Mouse (Mus musculus) cerebellum, postnatal 10 days (tissue): ENCODE measurements around the gene Aven.

Experiments
- DNase-seq, 2 experiments: peaks; one replicate each; pipeline ENCODE4 v3.0.0; 2021; ENCODE audit warnings: mixed read lengths in 2 of 2

Aven gene

DNA sequence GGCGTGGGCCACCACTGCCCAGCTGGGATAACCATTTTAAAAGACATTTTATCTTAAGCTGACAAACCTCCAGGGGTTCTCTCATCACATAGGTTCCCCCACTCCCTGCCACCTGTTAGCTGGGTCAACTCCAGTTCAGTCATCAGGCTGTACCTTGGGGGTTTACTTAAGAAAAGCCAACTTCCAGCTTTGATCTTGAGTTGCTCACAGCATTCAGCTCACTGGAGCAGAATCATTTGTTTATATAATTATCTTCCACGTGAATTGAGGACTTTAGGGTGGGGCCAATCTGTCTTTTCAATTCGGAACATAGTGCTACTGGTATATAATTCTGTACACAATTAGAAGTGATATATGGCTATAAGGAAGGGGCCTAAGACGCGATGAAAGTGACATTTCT lies 1.1 kb upstream of the Aven start:
- DNase-seq, result peak in 1 of 2 experiments; percentile 4

DNA sequence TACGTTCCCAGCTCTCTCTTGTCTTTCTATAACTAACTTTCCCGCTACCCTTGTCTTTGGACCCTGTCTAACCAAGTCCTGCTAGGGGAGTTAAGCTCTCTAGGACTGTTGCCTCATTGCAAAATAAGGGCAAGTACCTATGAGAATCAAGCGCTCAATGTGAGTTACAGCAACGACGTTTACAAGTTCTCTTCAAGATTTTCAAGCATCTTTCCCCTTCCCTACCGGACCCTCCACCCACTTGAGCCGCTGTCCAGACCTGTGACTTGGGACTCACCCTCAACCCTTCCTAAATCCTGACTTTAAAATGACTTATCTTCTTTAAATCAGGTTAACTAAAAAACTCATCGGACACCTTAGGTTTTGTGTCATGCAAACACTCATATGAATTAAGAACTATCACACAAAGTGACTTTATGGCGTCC lies 321 bp upstream of the Aven start:
- peak in 1 of 2 experiments; percentile 43 for DNase-seq

DNA sequence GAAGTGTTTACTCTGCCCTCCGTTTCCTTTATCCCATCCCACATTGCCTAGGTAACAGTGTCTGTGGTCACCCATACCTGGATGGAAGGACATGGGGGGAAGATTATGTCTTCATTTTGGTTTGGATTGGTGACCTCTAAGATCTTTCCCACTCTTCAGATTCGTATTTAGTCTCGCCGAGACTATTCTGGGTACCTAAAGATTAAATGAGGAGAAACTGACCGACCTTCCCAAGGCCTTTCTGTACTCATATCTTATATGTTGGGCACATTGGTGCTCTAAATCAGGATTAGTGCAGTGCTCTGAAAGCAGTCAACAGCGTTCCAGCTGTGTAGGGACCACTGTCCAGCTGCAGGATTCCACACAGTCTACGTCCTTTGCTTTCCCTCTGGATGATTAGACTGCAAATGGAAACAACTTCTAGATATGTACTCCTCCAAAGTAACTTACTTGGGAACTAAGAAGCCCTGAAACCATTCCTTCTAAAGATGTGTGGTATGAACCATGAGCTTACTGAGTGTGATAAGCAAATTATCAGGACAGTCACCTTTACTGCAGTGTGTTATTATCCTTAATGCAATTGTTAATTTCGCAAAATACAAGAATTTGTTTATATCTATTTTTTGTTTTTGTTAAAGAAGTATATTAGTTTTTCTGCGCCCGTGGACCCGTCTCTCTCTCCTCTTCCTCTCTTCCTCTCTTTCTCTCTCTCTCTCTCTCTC lies 936 bp downstream of the Aven start:
- DNase-seq, result no peak

DNA sequence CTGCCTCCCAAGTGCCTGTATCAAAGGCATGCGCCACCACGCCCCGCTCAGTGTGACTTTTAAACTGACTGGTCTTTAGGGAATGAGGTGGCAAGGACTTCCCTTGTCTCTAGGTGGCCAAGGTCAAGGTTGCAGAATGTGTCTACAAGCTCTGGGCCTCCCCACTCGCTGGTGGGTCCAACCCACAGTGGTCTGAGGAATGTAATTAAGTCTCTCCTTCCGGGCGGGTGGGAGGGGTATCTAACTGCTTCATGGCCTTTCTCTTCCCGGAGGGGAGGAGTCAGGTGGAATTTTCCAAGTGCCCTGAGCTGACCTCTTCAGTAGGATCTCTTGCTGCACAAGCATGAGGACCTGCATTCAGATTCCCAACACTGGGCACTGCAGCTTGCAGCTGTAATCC lies 5.1 kb downstream of the Aven start:
- no peak for DNase-seq

DNA sequence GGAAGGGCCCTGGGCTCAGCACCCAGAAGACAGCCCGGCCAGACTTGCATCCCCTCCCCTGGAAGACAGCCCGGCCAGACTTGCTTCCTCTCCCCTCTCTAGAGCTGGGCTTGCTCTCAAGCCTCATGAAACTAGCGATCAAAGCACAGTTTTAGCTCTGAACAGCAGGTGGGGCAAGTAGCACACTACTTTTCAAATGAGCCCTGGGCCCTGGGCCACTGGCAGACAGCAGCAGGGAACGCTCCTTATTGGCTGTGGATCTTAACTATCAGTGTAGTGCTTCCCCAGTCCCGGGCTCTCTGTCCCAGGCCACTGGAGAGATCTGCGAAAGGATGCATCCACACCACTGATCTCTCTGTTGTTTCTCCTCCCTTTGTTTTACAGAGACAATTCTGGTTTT lies 8.4 kb downstream of the Aven start:
- peak; percentile 73 to 78 for DNase-seq

DNA sequence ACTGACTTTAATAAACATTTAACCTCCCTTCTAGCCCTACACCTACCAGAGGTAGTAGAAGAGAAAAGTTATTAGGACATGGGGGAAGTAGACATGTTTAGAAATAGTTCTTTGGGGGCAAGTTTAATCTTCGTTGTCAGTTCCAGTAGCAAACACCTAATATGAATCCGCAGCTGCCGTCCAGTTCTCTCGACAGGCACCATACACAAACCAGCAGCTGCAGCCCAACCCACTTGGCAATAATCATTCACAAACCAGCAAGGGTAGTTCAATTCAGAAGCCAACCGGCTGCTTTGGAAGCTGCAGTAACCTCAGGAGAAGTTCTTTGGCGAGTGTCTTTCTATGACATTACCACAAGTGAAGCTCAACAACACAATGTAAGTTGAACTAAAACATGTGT lies 11.2 kb downstream of the Aven start:
- no peak for DNase-seq

DNA sequence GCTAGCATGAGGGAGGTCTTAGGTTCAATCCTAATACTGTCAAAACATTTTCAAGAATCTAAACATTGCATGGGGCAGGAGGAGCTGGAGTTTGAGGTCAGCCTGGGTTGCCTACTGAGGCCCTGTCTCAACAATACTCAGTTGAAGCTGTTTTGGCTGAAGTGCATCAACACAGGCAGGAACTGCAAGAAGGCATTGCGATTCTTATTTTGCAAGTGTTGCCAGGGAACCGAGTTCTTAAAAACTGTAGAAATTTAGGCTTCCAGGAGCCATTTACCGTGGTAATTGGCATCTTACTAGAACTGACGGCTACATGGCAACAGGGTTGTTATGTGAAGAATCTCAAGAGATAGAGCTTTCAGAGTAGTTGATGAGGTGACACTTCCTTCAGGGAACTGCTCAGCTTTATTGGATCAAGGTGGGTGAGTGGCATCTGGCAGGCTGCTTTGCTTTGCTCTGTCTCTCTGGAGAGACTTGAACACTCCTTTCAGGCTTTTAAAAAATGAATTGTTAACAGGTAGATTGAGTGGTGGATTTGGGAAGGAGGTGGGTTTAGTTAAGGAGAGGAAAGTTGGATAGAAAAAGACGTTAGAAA lies 14.2 kb downstream of the Aven start:
- DNase-seq, result no peak

DNA sequence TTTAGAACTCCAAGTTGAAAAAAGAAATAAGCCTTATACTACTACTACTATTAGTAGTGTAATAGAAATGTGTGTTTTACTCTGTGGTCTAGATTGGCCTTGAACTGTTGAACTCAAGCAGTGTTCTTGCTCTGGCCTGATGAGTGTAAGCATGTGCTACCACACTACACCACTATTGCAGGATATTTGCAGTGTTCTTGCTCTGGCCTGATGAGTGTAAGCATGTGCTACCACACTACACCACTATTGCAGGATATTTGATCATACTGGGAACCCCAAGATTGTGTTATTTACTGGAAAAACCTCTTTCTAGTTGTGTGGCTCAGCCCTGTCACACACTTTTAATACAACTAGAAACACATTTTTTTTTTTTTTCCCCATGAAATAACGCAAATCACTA lies 14.7 kb downstream of the Aven start:
- no peak for DNase-seq

DNA sequence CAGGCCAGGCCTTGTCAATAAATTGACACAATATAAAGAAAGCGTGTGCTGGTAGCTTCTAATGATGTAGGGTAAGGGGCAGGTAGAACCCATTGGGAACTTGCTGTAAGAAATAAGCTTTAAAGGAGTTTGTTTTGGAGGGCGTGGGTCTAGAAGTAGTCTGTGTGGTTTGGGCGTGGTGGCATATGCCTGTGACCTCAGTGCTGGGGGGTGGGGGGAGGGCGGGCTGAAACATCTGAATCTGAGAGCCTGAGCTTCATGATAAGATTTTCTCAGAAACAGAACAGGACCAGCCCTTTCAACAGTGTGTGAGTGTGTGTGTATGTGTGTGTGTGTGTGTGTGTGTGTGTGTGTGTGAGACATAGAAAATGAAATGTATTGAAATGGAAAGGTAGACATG lies 17.4 kb downstream of the Aven start:
- DNase-seq, result no peak

DNA sequence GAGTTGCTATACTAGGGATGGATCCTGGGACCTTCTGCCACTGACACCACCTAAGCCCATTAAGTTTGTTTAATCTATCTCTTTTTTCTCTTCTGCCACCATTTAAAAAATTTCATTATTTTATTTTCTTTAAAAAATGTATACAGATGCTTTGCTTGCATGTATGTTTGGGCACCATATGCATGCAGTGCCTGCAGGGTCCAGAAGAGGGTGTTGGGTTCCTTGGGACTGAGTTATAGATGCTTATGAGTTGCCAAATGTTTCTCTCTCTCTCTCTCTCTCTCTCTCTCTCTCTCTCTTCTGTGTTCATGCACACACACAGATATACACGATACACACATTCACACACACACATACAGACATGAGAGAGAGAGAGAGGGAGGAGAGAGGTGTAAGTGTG lies 20.3 kb downstream of the Aven start:
- DNase-seq, result no peak

DNA sequence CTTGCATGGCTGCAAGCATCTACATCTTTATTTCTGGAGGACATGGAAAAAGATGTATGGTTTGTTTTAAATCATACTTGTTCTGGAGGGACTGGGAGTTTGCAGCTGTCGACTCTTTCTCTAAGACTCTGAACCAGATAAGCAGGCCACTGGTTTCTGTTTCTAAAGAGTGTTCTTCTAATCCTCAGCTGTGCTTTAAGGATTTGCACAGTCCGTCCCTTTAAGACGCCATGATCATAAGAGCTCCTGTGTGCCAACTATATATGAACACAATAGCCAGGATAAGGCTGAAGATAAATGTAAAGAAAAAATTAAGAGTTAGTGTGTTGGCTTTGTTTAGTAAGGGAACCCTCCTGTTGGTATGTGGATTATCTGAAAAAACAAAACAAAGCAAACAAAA lies 24.0 kb downstream of the Aven start:
- no peak for DNase-seq

DNA sequence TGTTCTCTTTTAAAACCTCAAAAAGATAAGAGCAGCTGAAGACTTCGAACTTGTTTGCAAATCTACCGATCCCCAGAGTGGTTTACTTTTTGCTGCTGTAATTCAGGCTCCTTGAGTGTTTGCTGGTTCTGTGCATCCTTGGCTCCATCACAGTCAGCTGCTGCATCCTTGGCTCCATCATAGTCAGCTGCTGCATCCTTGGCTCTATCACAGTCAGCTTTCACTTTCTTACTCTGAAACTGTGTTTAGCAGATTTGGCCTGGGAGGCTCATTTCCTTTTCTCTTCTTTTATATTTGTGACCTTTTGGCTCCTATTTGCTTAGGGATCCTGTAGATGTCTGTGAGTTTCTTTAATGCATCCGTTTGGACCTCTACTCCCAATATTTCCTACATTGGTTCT lies 24.5 kb downstream of the Aven start:
- no peak for DNase-seq

DNA sequence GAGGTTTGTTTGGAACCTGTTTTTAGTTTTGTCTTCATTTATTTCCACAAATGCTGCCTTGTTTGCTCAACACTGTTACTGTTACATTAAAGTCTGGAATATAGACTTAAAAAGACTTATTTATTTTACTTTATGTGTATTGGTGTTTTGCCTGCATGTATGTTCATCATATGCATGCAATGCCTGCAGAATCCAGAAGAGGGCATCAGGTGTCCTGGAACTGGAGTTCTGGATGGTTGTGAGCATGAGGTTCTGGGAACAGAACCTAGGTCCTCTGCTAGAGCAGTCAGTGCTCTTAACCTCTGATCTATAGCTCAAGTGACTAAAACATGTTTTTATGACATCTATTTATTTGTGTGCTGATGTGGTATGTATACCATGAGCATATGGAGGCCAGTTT lies 25.8 kb downstream of the Aven start:
- DNase-seq, result no peak

DNA sequence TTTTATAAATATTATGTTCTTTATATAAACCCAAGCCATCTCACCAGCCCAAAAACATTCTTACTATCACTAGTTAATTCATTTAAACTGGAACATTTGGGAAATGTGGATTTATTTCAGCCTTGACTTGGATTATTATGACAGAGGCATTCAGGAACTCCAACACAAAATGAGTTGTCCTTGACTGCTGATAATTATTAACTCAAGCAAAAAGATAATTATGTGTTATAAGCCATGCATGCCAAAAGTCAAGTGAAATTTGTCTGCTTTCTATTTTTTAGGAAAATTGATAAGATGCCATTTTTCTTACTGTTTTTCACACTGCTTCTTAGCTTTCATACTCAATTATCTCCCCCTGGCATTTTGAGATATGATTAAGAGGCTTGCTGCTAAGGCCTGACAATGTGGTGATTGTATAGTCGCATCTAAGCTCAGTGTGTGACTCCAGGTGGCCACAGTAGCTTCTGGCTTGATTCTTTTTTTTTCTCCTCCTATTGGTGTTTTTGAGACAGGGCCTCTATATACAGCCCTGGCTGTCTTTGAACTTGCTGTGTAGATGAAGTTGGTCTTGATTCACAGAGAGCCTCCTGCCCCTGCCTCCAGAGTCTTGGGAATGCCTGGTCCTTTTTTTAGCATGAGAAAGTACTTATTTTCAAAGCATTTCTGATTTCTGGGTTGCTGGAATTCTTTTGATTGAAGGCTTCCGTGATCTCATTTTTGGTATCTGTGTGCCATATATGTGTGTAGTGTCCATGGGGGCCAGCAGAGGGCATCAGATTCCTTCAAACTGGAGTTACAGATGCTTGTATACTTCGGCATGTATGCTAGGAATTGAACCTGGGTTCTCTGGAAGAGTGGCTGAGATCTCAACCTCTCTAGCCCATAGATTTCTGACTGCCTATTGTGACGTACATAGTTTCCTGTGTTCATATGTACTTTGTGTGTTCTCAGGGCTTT lies 28.0 kb downstream of the Aven start:
- no peak for DNase-seq

DNA sequence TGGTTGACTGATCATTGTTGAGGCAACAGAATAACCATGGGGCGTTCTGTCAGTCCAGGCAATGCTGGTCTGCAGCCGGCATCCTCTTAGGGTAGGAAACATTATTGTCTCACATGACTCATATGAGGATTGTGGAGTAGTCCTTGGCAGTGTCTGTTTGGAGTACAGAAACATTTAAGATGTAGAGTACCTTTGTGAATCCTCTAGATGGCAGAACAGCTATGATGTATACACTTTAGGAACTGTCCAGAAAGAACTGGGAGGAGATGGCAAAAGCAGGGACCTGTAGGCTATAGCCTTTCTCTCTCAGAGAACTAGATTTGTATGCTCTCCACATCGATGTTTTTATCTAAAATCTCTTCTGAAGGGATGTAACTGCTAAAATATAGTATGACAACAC lies 34.2 kb downstream of the Aven start:
- no peak for DNase-seq

DNA sequence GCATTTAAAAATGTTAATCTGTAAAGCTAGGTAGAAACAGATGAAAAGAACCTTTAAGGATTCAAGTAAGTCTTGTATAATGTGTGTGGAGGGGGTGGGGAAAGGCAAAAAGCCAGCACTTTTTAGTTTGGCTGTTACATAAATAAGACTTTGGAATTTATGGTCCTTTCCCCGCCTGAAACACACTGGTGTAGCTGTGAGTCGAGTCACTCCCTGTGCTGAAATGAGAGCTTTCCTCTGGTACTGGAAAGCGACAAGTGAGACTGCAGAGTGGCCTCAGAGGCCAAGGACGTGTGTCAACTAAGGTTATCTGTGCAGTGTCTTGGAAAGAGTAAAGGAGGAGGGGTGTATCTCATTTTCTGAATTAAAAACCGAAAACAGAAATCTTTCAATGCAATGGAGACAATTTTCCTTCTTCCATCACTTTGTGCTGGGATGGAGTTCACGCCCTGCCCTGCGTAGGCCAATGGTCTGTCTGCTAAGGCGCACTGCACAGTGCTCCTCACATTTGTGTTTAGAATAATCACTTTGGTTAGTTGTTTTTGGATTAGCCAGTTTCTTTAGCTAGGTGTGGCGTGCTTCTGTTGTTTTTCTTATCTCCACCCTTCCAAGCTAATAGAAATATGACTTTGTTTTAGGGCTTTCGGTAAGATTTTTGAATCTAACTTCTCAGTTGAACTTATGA lies 40.2 kb downstream of the Aven start:
- DNase-seq, result no peak

DNA sequence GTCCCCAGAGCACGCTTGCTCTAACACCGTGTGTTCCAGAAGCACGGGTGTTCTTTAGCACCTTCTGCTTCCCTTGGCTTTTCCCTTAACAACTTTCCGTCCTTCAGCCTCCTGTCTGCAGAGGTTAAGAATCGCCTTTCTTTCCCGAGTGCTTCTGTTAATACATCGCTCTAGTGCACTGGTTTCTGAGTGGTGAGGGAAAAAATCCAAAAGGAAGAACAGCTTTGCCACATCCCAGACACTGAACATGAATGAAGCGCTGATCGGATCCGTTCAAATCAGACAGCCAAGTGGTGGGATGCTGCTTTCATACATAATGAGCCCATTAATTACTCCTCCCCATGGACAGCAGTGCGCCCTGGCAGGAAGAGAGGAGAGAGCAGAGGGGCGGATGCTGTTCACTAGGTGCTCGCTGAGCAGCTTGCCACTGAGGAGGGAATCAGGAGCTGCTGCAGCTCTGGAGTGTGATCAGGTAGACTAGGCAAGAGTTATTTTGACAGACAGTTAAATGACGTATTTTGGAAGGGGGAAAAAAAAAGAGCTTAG lies 42.0 kb downstream of the Aven start:
- peak; percentile 24 to 28 for DNase-seq

DNA sequence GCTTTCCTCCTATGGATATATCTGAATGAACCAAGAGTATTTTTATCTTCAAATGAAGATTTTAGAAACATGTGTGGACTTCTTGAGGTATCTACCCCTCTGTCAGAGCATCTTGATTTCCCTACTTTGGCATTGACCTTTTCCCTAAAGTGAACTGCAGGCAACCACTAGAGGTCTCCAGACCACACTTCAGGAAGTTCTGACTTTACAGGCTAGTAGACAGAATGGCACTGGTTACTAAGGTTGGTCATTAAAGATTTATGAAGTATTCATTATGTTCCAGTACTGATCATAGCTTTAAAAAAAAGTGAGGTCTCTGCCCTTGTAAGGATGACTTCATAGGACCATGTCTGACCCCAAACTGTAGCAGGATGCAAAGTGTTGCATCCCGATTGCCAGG lies 46.0 kb downstream of the Aven start:
- peak; percentile 47 to 50 for DNase-seq

DNA sequence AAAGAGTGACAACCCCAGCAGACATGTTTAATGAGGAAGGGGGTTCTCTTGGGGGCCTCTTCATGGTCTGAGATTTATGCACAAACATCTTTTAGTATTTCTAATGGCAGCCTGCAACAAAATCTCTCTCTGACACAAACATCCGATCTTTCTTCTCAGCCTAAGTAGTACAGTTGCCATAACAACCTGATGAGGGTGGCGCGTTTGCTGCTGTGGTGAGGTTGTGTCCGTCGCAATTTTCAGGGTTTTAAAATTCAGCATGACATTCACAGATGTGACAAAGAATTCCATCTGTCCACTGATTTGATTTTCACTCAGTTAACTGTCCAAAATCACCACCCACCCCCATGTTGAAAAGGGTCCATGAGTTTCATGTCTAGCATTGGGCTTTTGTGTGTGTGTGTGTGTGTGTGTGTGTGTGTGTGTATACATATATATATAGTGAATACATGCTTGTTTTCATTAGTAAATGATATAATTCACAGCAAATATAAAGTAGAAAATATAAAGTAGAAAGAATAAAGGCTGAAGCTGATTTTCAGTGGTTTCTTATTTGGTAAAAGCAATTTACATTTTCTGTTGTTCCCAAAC lies 49.0 kb downstream of the Aven start:
- DNase-seq, result no peak

DNA sequence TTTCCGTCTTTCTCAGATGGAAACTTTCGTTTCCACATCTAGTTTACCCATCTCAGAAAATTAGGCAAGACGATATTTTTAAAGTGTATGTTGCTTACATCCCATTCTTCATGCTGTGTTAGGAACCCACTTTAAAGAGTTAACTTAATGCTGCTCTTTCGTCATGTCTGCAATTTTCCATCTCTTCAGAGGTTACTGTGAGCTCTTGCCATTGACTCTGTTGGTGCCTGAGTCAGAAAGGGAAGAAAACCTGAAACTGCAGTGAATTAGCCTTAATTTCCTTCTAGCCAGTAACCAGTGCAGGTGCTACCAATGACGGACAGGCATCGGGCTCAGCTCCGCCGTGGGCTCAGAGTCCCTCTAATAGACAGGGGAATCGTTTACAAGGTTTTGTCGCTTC lies 63.8 kb downstream of the Aven start:
- DNase-seq, result no peak

DNA sequence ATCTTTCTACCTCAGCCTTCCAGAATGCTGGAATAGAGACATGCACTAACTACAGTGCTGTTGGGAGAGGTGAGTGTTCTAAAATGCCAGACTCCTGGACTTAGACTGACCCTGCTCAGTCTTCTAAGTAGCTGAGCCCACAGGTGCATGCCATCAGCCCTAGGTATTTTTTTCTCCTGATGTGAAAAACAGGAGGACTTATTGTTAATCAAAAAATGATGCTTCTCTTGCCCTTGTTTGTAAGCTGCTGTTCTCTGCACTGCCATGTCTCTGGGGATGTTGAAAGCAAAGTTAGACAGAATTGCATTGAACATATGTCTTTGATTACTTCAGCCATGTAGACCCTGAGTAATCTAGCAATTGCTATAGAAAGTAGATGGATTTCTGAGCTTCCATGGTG lies 64.7 kb downstream of the Aven start:
- no peak for DNase-seq

DNA sequence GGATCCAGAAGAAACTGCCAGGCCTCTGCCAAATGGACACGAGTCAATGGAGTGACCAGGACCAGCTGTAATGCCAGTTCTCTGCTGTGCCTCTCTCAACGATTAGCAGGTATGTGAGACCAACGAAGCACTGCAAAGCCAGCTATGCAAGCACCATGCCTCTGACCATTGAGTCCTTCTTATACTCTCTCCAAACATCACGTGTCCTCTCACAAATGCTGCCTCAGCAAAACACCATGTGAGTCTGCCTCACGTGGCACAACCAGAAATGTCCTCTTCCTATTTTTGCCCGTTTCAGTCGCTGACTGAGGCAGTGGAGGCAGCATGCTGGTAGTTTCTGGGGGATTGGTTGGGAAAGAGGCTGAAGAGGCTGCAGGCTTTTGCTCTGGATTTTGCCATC lies 68.8 kb downstream of the Aven start:
- no peak for DNase-seq

DNA sequence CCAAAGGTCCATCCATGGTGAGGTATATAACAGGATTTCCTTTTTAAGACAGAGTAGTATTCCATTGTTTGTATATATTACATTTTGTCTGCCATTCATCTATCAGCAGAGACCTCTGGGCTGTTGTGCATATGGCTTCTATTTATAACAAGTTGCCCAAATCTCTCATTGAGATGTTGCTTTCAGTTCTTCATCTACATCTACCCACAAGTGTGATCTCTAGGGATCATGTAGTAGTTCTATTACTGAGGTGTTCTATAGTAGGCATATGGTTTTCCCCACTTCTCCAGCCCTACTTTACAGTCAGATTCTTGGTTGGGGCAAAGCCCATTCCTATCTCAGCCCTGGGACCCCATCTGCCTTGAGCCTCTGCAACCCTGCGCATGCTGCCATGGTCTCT lies 72.3 kb downstream of the Aven start:
- DNase-seq, result no peak
